Mouse (Mus musculus) brain, embryonic 14.5 days (tissue): ENCODE data around the gene B3gat1. TPM values are rescaled to one million over a fixed set of nuclear protein-coding genes. Genes with fewer than 3 reads are reported as not detected.

Source experiments
- DNase-seq: peaks from one replicate; pipeline ENCODE4 v3.0.0-alpha.2; 2011; ENCODE audit warnings: low read depth
- CTCF ChIP-seq: fragments of 200-500 bp; IDR thresholded peaks from 2 replicates; pipeline ENCODE4 v1.5.1; 2012; ENCODE audit warnings: inconsistent platforms, mild to moderate bottlenecking, moderate library complexity, borderline replicate concordance; ENCODE audit not compliant: insufficient read depth, insufficient read length; ENCODE audit errors: extremely low read depth
- POLR2A ChIP-seq: fragments of 200-500 bp; IDR thresholded peaks from 2 replicates; pipeline ENCODE4 v1.6.1; 2012; ENCODE audit warnings: mild to moderate bottlenecking, inconsistent platforms, borderline replicate concordance; ENCODE audit not compliant: poor library complexity, insufficient read depth, insufficient read length, severe bottlenecking; ENCODE audit errors: extremely low read depth
- polyA plus RNA-seq: library from polyadenylated mRNA; depleted of rRNA; stranded (reverse); fragments of >200 nt; gene quantifications from 2 replicates; pipeline ENCODE4 v1.2.3, GENCODE M21; 2012; rRNA removed

The B3gat1 gene
- polyA plus RNA-seq = 226 and 262 TPM in 2 replicates

- peak; percentile 90 for DNase-seq
- TF ChIP-seq POLR2A (peak; percentile 53; the same call in 1 of the 2 replicates), CTCF (no peak)
These were observed at the start of gene B3gat1 for GRCm38 (mm10) chr9:26733206-26733891. B3gat1 (plus strand) TSS chr9:26733728.

- no peak for DNase-seq
These were observed 44.4 kb upstream of the B3gat1 start for GRCm38 (mm10) chr9:26689171-26689570.

GRCm38 (mm10) chr9:26689956-26690698 lies 43.4 kb upstream of the B3gat1 start:
- no peak for TF ChIP-seq POLR2A
- no peak for TF ChIP-seq CTCF
- peak; percentile 84 for DNase-seq

More at GRCm38 (mm10) chr9:26689171-26689570, 44.4 kb upstream of the B3gat1 start:
- TF ChIP-seq POLR2A = no peak
- TF ChIP-seq CTCF = no peak

- peak; percentile 19 for DNase-seq
- TF ChIP-seq POLR2A (no peak), CTCF (no peak)
These were observed 40.9 kb upstream of the B3gat1 start for GRCm38 (mm10) chr9:26692641-26693040.

- no peak for TF ChIP-seq CTCF
- no peak for TF ChIP-seq POLR2A
- no peak for DNase-seq
These were observed 38.9 kb upstream of the B3gat1 start for GRCm38 (mm10) chr9:26694656-26695055.

GRCm38 (mm10) chr9:26695178-26695577 lies 38.4 kb upstream of the B3gat1 start:
- no peak for TF ChIP-seq CTCF
- no peak for TF ChIP-seq POLR2A

GRCm38 (mm10) chr9:26698286-26698685 lies 35.2 kb upstream of the B3gat1 start:
- no peak for DNase-seq
- TF ChIP-seq POLR2A (no peak), CTCF (no peak)

More at GRCm38 (mm10) chr9:26695178-26695577, 38.4 kb upstream of the B3gat1 start:
- DNase-seq = no peak

GRCm38 (mm10) chr9:26700329-26700728 lies 33.2 kb upstream of the B3gat1 start:
- DNase-seq = no peak
- TF ChIP-seq POLR2A (no peak), CTCF (no peak)

GRCm38 (mm10) chr9:26718388-26718787 lies 15.1 kb upstream of the B3gat1 start:
- peak; percentile 28 for DNase-seq
- TF ChIP-seq POLR2A (no peak), CTCF (no peak)

- TF ChIP-seq POLR2A = no peak
- TF ChIP-seq CTCF = no peak
- peak; percentile 86 for DNase-seq
These were observed 11.8 kb upstream of the B3gat1 start for GRCm38 (mm10) chr9:26721771-26722170.

GRCm38 (mm10) chr9:26725709-26726108 lies 7.8 kb upstream of the B3gat1 start:
- TF ChIP-seq POLR2A (no peak), CTCF (no peak)
- peak; percentile 35 for DNase-seq
